Mouse (Mus musculus) layer of hippocampus, adult 9-10 months (tissue): Measurements from ENCODE around the gene B4galt4.
"Not testable (repeated sequence)": the region's sequence is repeated elsewhere in the genome, so short reads cannot be mapped to it uniquely, and the experiment has no call there.

Experiments
- DNase-seq: peaks from one replicate; pipeline ENCODE4 v3.0.0; 2022; ENCODE audit warnings: low spot score

B4galt4 gene

GRCm38 (mm10) chr16:38742113-38742658, at the start of gene B4galt4:
Gene B4galt4 (plus strand): TSS chr16:38742264.
- DNase-seq: no peak

GRCm38 (mm10) chr16:38694906-38695540, 47.0 kb upstream of the B4galt4 start:
- no peak for DNase-seq

- no peak for DNase-seq
Measured at GRCm38 (mm10) chr16:38695557-38695956, 46.5 kb upstream of the B4galt4 start.

GRCm38 (mm10) chr16:38697611-38698010, 44.5 kb upstream of the B4galt4 start:
- no peak for DNase-seq

DNA sequence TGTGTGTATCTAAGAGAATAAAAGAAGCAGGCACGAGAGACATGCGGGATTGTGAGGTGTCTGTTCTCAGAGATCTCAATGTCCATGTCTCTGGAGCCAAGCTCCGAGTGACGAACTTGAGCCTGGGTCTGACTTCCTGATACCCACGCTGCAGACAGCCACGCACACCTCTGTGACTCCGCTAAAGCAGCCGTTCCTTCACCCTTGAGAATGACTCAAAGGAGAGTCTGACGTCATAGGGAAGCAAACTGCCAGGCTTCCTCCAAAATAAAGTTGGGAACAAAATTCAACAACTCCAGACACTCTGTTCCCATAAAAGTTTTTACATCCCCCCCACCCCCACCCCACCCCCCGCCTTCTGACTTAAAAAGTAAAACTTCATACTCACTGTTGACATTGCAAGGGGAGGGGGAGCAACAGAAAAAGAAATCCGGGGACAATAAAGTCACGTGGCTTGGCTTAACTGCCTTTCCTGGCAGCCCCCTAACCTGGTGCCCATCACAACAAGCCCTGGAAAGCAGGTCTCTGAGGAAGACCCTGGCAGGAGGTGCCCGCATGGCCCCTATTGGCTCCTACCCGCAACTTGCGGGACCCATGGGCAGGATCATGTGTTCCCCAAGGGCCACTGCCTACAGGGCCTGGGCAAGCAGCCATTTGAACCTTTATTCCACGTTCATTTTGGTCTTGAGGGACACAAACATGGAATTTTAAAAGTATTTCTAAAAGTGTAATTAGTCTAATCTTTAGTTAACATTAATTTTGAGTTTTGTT, 41.5 kb upstream of the B4galt4 start:
- no peak for DNase-seq

DNA sequence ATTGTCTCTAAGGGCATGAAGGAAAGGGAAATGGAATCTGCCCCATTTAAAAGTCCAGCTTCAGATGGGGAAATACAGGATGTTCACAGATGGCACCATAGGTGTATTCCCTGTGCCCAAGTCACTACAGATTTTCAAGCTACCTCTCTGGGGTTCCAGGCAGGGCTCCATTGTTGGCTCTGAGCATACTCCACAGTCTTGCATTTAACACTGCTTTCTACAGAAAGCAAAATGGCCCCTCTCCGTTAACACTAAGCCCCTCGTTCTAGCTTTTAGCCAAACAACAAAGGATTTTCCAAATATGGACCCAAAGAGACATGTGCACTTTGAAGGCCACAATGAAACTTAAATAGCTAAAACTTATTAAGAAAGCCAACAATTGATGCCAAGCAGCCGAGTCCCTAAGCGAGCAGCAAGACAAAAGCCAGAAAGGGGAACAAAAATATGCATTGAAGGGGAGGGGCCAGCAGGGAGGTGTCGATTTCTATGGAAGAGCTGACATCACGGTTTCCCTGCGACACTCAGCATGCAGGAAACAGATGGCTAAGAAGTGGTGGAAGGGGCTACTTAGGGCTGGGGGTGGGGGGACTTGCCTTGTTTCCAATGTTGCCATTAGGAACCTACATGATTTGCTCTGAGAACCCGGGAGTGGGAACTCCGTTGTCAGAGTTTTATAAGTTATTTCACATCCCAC, 40.4 kb upstream of the B4galt4 start:
- DNase-seq: no peak

GRCm38 (mm10) chr16:38702316-38702715, 39.7 kb upstream of the B4galt4 start:
- DNase-seq: no peak

DNA sequence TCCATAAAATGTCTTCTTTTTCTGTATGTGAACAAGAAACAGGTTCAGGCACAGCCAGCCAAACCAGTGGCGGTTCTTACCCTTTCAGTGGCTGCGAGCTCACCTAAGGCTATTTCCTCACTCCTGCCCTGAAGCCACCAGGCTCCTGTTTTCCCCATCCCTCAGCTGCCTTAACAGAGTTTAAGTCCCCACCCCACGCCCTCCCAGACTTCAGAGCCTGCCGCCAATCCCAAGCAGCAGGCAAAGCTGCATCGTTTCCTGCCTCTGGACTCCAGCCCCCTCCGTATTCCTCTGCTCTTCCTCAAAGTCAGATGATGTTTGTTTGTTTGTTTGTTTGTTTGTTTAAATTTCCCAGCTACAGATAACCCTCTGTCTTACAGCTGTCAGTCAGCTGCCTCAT, 38.6 kb upstream of the B4galt4 start:
- DNase-seq: no peak

GRCm38 (mm10) chr16:38705531-38706281, 36.4 kb upstream of the B4galt4 start:
- DNase-seq: no peak

DNA sequence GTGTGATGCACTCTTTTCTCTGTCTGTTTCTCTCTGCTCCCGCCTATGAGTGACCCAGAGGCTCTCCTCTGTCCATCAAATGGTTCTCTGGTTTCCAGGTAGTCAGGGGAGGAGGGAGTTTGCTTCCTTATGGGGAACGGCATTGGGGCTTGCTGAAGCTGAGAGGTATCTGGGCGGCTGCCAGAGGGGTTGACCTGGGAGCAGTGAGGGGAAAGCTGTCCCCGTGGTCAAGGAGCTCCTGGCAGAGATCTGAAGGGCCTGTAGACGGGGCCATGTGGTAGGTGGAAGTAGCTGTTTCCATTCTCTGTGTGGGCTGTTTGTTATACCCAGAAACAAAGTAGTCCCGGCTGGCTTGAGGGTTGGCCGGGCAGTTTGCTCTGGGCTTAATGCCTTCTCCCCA, 35.3 kb upstream of the B4galt4 start:
- DNase-seq: no peak

DNA sequence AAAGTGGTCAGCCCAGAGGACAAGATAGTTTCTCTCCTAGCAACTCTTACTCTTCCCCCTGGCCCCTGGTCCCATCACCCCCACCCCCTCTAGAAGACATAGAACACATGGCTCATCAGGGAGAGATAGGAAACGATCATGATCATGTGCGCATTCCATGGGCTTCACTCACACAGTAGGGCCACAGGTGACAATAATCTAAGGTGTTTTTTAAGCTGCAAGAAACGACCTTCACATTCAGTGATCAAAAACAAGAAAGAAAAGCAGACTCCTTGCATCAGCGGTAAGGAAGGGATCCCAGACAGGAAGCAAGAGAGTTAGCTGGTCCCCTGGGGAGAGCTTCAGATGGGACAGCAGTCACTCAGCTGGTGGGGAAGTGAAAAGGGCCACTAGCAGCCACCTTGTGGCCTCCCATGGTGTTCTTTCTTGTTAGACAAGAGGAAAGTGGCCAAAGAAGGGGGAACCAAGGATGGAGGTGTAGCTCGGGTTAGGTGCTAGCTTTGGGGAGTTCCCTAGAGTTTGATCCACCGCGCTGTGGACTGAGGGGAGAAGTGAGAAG, 33.0 kb upstream of the B4galt4 start:
- no peak for DNase-seq

DNA sequence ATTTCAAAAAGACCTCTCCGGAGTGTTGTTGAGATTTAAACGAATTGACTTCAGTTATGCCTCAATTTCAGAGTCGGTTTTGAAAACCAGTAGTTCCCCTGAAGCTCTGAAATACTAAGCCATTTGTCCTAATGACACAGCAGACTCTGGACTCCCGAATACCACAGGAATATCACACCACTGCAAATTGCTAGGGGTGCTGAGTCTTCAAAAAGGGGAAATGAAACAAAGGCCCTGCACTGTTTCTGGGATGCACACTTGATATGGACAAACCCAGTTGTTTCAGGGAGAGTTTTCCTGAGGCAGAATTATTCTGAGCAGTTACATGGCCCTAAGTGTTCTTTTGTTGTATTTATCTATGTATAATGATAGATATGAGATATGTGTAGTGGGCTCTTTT, 30.8 kb upstream of the B4galt4 start:
- no peak for DNase-seq

- DNase-seq: no peak
Measured at GRCm38 (mm10) chr16:38712105-38712504, 30.0 kb upstream of the B4galt4 start.

GRCm38 (mm10) chr16:38712581-38713403, 29.3 kb upstream of the B4galt4 start, which contains the start of gene Arhgap31:
Gene Arhgap31 (minus strand): TSS chr16:38713274.
- no peak for DNase-seq

- no peak for DNase-seq
Measured at GRCm38 (mm10) chr16:38713404-38714258, 28.4 kb upstream of the B4galt4 start.

- not testable (repeated sequence) for DNase-seq
Measured at GRCm38 (mm10) chr16:38714259-38714526, 27.9 kb upstream of the B4galt4 start.

GRCm38 (mm10) chr16:38721377-38721776, 20.7 kb upstream of the B4galt4 start:
- no peak for DNase-seq

DNA sequence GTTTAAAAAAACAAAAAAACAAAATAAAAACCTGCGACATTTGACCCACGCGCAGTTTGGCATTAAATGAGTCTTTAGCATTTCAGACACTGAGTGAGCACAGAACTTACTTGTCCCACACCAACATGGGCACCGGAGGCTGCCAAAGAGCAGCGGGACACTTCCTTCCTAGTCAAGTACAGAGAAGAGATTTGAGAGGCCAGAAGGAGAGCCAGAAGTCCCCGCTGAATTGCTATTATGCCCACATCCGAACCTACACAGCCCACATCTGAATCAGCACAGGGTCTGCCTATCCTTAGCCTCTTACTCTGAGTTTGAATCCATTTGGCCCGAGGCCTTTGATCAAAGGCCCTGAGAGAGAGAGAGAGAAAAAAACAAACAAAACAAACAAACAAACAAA, 17.8 kb upstream of the B4galt4 start:
- no peak for DNase-seq

GRCm38 (mm10) chr16:38724974-38725373, 17.1 kb upstream of the B4galt4 start:
- no peak for DNase-seq

GRCm38 (mm10) chr16:38728576-38729132, 13.4 kb upstream of the B4galt4 start:
- no peak for DNase-seq
